Mouse (Mus musculus): ENCODE measurements around the gene Muc3. TPM values are rescaled to one million over a fixed set of nuclear protein-coding genes. Genes with fewer than 3 reads are reported as not detected.

Muc3 gene
- polyA plus RNA-seq, 1 experiment from 2014 or later: 0.68 TPM

- Histone ChIP-seq H3K27me3 (ENCODE audit: control insufficient read depth, insufficient read depth, low read length) (no peaks in the 10 kb centered on the region), H3K9ac (ENCODE audit: low read length) (no peak overlapping the region), H3K27ac (replicated peaks) (no peak overlapping the region), H3K4me1 (replicated peaks; ENCODE audit: control insufficient read depth, insufficient read depth) (no peaks in the 10 kb centered on the region), H3K4me2 (replicated peaks; ENCODE audit: low read depth) (no peak overlapping the region), H3K36me3 (ENCODE audit: control insufficient read depth, insufficient read depth, low read length) (no peaks in the 10 kb centered on the region), H3K4me3 (ENCODE audit: low read depth, low read length) (no peak overlapping the region), H3K9me3 (ENCODE audit: control insufficient read depth, low read length) (no peaks in the 10 kb centered on the region)
- WGBS: 57% methylated on average over 4 of the region's 4 CpGs
- TF ChIP-seq EP300 (optimal IDR thresholded peaks at IDR 0.05) (no peak), CTCF (IDR thresholded peaks at IDR 0.05; ENCODE audit: low read depth) (no peak)
- DNase-seq (ENCODE audit: low spot score): no peak
- ATAC-seq (ENCODE audit: low FRiP score, low TSS enrichment): no peak
These were observed 48.5 kb downstream of the Muc3 start for GRCm38 (mm10) chr5:137100660-137101059.

GRCm38 (mm10) chr5:137098418-137098817 is 50.7 kb downstream of the Muc3 start:
- Histone ChIP-seq H3K4me2 (replicated peaks; ENCODE audit: low read depth) (no peak overlapping the region), H3K36me3 (ENCODE audit: control insufficient read depth, insufficient read depth, low read length) (no peaks in the 10 kb centered on the region), H3K9ac (ENCODE audit: low read length) (no peak overlapping the region), H3K9me3 (ENCODE audit: control insufficient read depth, low read length) (no peaks in the 10 kb centered on the region), H3K4me1 (replicated peaks; ENCODE audit: control insufficient read depth, insufficient read depth) (no peaks in the 10 kb centered on the region), H3K27ac (replicated peaks) (no peak overlapping the region), H3K27me3 (ENCODE audit: control insufficient read depth, insufficient read depth, low read length) (no peaks in the 10 kb centered on the region), H3K4me3 (ENCODE audit: low read depth, low read length) (no peak overlapping the region)
- ATAC-seq (ENCODE audit: low FRiP score, low TSS enrichment) (no peak), DNase-seq (ENCODE audit: low spot score) (no peak)
- TF ChIP-seq CTCF (IDR thresholded peaks at IDR 0.05; ENCODE audit: low read depth): no peak
- TF ChIP-seq EP300 (optimal IDR thresholded peaks at IDR 0.05): no peak
- WGBS: 55% methylated on average over 11 of the region's 11 CpGs

GRCm38 (mm10) chr5:137096037-137096436 is 53.1 kb downstream of the Muc3 start:
- WGBS: 38% methylated on average over 1 of the region's 1 CpGs
- Histone ChIP-seq H3K27ac (replicated peaks) (no peak overlapping the region), H3K9ac (ENCODE audit: low read length) (no peak overlapping the region), H3K4me1 (replicated peaks; ENCODE audit: control insufficient read depth, insufficient read depth) (no peaks in the 10 kb centered on the region), H3K9me3 (ENCODE audit: control insufficient read depth, low read length) (no peaks in the 10 kb centered on the region), H3K4me2 (replicated peaks; ENCODE audit: low read depth) (no peak overlapping the region), H3K4me3 (ENCODE audit: low read depth, low read length) (no peak overlapping the region), H3K27me3 (ENCODE audit: control insufficient read depth, insufficient read depth, low read length) (no peaks in the 10 kb centered on the region), H3K36me3 (ENCODE audit: control insufficient read depth, insufficient read depth, low read length) (no peaks in the 10 kb centered on the region)
- TF ChIP-seq EP300 (optimal IDR thresholded peaks at IDR 0.05): no peak
- TF ChIP-seq CTCF (IDR thresholded peaks at IDR 0.05; ENCODE audit: low read depth): no peak
- DNase-seq (ENCODE audit: low spot score) (no peak), ATAC-seq (ENCODE audit: low FRiP score, low TSS enrichment) (no peak)

GRCm38 (mm10) chr5:137095135-137095534 is 54.0 kb downstream of the Muc3 start:
- no peak overlapping the region for H3K4me3 ChIP-seq (ENCODE audit: low read depth, low read length)
- H3K9ac ChIP-seq (ENCODE audit: low read length): no peak overlapping the region
- ATAC-seq (ENCODE audit: low FRiP score, low TSS enrichment) (no peak), DNase-seq (ENCODE audit: low spot score) (no peak)
- no peaks in the 10 kb centered on the region for H3K27me3 ChIP-seq (ENCODE audit: control insufficient read depth, insufficient read depth, low read length)
- no peak overlapping the region for H3K27ac ChIP-seq (replicated peaks)
- H3K9me3 ChIP-seq (ENCODE audit: control insufficient read depth, low read length): no peaks in the 10 kb centered on the region
- no peaks in the 10 kb centered on the region for H3K4me1 ChIP-seq (replicated peaks; ENCODE audit: control insufficient read depth, insufficient read depth)
- no peaks in the 10 kb centered on the region for H3K36me3 ChIP-seq (ENCODE audit: control insufficient read depth, insufficient read depth, low read length)
- 83% methylated on average over 10 of the region's 10 CpGs for WGBS
- no peak for TF ChIP-seq CTCF (IDR thresholded peaks at IDR 0.05; ENCODE audit: low read depth)
- TF ChIP-seq EP300 (optimal IDR thresholded peaks at IDR 0.05): no peak
- H3K4me2 ChIP-seq (replicated peaks; ENCODE audit: low read depth): no peak overlapping the region

- H3K9ac ChIP-seq (ENCODE audit: low read length): no peak overlapping the region
- no peak overlapping the region for H3K27ac ChIP-seq (replicated peaks)
- no peaks in the 10 kb centered on the region for H3K9me3 ChIP-seq (ENCODE audit: control insufficient read depth, low read length)
- no peaks in the 10 kb centered on the region for H3K4me1 ChIP-seq (replicated peaks; ENCODE audit: control insufficient read depth, insufficient read depth)
- ATAC-seq (ENCODE audit: low FRiP score, low TSS enrichment) (no peak), DNase-seq (ENCODE audit: low spot score) (no peak)
- no peak overlapping the region for H3K4me2 ChIP-seq (replicated peaks; ENCODE audit: low read depth)
- H3K4me3 ChIP-seq (ENCODE audit: low read depth, low read length): no peak overlapping the region
- WGBS: 72% methylated on average over 9 of the region's 9 CpGs
- no peak for TF ChIP-seq CTCF (IDR thresholded peaks at IDR 0.05; ENCODE audit: low read depth)
- TF ChIP-seq EP300 (optimal IDR thresholded peaks at IDR 0.05): no peak
- no peaks in the 10 kb centered on the region for H3K36me3 ChIP-seq (ENCODE audit: control insufficient read depth, insufficient read depth, low read length)
- H3K27me3 ChIP-seq (ENCODE audit: control insufficient read depth, insufficient read depth, low read length): no peaks in the 10 kb centered on the region
These were observed 55.4 kb downstream of the Muc3 start for GRCm38 (mm10) chr5:137093720-137094119.

- Histone ChIP-seq H3K4me2 (replicated peaks; ENCODE audit: low read depth) (no peak overlapping the region), H3K36me3 (ENCODE audit: control insufficient read depth, insufficient read depth, low read length) (no peaks in the 10 kb centered on the region), H3K27ac (replicated peaks) (peak overlapping the region; percentile 49; the same call in 1 of the 2 replicates), H3K4me1 (replicated peaks; ENCODE audit: control insufficient read depth, insufficient read depth) (no peaks in the 10 kb centered on the region), H3K9ac (ENCODE audit: low read length) (no peak overlapping the region; the same call in 1 of the 2 replicates), H3K4me3 (ENCODE audit: low read depth, low read length) (no peak overlapping the region), H3K9me3 (ENCODE audit: control insufficient read depth, low read length) (no peaks in the 10 kb centered on the region), H3K27me3 (ENCODE audit: control insufficient read depth, insufficient read depth, low read length) (no peaks in the 10 kb centered on the region)
- no peak for DNase-seq (ENCODE audit: low spot score)
- 54% methylated on average over 6 of the region's 6 CpGs for WGBS
- peak; percentile 42; the same call in 1 of the 2 replicates for ATAC-seq (ENCODE audit: low FRiP score, low TSS enrichment)
- TF ChIP-seq CTCF (IDR thresholded peaks at IDR 0.05; ENCODE audit: low read depth): no peak
- no peak for TF ChIP-seq EP300 (optimal IDR thresholded peaks at IDR 0.05)
These were observed 57.6 kb downstream of the Muc3 start for GRCm38 (mm10) chr5:137091560-137091959.

Measured in stomach, postnatal 0 days (tissue).